Mouse (Mus musculus) heart, adult 18-20 months (tissue): ENCODE measurements around the gene Ccz1. TPM values are rescaled to one million over a fixed set of nuclear protein-coding genes. Genes with fewer than 3 reads are reported as not detected.

Experiments used
- DNase-seq, 2 experiments: peaks; one replicate each; pipeline ENCODE4 v3.0.0; 2021 to 2022; ENCODE audit warnings: mixed read lengths in 1 of 2
- total RNA-seq, 2 experiments: library from RNA; stranded (reverse); gene quantifications; 2 replicates each; pipeline ENCODE4 v1.2.3; 2021

Ccz1 gene
- total RNA-seq, 2 experiments from 2014 or later = 25.1 to 28.1 TPM

DNA sequence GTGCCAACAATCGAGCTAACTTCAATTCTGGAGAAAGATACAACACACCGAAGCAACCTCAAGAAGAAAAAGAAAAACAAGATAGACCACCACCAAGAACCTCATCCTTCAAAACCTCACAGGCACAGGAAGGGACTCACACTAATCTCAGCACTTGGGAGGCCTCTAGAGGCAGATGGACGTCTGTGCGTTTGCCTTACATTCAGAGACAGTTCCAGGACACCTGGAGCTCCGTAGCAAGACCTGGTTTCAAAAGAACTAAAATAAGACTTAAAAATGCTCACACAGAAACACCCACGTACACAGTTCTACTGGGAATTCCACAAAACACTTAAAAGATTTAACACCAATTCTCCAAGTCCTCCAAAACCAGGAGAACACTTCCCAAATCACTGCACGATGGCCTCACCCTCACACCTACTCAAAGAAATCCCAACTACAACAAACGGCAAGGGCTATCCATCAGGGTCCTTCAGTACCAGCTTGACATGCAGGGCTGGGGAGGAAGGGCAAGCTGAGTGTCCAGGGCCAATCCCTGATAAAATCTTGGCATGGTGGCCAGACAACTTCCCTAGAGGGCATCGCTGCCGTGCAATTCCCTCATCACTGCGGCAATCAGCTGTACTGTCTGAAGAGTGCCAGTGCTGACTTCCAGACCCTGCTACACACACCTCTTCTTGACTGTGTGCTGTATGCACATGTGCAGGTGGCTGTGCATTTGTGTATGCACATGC lies 19.9 kb downstream of the Ccz1 start:
- DNase-seq = no peak

DNA sequence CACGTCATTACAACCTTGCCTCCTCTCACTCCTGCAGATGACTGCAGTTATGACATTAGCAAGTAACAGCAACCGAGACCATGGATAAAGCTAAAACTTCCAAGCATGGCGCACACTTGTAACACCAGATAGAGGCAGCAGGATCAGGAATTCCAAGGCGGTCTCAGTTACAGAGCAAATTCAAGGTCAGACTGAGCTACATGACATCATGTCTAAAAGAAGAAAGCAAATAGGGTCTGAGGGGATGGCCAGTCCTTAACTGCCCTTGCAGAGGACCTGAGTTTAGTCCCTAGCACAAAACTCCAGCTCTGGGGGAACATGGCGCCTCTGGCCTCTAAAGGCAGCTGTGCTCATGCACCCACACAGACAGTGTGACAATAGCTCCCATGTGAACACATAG lies 20.8 kb downstream of the Ccz1 start:
- DNase-seq = no peak

DNA sequence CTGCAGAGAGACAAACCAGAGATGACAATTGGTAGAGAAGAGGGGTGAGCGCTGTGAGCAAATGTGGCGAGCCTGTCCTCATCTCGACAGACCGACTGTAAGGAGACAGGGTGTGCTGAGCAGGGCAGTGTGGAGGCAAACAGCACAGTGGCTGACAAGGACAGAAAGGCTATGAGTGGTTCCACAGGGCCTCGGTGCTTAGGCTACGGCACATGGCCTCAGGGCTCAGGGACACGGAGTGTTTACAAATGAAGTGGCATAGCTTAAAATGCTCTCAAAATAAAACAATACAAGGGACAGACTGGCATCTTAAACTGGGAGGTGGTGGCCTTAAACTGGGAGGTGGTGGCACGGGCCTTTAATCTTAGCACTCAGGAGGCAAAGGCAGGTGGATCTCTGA lies 21.4 kb downstream of the Ccz1 start:
- DNase-seq = no peak

DNA sequence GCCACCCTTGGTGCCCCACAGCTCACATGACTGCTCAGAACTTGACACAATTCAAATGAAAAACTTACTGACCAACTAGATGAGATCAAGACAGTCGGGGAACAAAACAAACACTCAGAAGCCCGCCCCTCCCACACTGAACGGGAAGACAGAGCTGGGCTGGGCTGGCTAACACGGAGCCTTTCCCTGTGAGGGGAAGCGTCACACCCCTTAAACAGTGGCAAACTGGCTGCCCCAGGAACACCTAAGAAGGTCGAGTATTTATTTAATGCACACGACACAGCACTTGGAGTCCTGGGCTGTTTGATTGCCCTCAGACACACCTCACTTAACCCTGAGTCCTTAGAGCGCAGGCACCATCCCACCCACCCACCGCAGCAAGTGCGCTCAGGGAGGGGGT lies 22.0 kb downstream of the Ccz1 start:
- no peak for DNase-seq

DNA sequence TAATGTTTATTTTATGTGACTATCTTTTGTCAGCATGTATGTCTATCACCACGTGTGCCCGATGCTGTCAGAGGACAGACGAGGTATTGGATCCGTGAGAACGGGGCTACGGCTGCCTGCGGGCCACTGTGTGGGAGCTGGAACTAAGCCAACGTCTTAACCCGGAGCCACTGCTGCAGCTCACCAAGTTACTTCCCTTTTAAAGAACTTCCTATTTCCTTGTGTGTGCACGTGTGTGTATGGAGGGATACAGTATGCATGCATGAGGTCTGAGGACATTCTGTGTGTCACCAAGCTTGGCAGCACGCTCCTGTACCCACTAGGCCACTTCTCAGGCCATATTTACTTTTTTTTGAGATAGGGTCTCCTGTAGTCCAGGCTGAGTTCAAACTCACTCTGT lies 24.6 kb downstream of the Ccz1 start:
- DNase-seq = peak in 1 of 2 experiments; percentile 14

DNA sequence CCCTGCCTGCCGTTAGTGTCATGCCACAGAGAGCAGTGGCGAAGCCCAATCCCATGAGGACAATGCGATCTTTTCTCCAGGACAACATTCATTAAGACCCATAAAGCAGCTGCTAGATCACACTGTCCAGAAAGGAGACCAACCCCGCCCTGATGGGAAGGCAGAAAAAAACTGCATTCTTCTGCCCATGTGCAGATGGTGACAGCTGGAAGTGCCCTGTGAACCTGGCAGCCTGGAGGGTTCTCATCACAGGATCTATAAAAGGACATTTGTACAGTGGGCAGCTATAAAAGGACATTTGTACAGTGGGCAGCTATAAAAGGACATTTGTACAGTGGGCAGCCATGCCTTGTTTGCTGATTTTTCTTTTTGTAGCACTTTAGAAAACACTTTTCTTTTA lies 25.6 kb downstream of the Ccz1 start:
- DNase-seq = no peak

DNA sequence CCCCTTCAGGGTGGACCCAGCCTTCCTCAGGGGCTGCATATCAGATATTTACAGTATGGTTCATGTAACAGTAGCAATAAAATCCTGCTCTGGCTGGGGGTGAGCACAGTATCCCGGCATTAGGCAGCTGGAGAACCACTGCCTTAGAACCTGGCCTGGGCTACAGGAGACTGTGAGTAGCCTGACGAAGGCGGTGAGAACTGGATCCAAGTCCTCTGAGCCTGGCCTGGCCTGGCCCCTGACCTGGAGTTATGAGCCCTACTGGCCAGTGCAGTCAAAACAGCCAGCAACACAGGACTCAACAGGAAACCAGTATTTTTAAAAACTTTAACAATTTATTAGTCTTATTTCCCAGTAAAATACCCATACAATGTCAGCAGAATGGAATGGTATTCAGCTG lies 27.1 kb downstream of the Ccz1 start:
- no peak for DNase-seq

DNA sequence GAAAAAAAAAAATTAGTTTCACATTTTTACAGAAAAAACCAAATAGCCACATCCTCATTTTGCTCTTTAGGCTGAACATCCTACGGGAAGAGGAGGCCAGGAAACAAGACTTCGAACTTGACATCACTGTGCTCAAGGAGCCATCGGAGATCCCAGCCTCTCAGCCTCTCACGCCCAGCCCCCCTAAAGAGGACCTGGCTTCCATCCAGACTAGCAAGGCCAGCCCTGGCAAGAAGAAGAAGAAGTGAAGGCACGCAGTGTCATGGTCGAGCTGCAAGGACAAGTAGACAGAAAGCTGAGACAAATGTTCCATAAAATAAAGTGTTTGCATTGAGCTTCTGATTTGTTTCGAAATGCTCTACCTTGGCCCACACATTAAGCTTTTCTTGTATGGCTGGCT lies 29.3 kb downstream of the Ccz1 start:
- no peak for DNase-seq

DNA sequence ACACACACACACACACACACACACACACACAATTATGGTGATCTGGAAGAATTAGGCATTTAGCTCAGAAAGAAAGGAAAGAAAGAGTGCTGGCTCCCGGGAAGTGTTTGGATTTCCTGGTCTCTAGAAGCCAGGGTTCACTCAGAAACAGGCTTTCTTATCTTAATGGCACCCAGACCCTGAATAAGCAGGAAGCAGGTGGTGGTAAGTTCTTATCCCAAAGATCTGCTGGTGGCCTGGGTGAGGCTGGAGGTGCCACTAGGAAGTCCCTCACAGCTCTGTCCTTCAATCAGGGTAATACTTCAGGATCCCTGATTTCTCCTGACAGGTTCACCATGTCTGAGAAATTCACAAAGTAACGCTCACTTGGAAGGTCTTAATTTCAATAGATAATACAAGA lies 32.3 kb downstream of the Ccz1 start:
- no peak for DNase-seq

DNA sequence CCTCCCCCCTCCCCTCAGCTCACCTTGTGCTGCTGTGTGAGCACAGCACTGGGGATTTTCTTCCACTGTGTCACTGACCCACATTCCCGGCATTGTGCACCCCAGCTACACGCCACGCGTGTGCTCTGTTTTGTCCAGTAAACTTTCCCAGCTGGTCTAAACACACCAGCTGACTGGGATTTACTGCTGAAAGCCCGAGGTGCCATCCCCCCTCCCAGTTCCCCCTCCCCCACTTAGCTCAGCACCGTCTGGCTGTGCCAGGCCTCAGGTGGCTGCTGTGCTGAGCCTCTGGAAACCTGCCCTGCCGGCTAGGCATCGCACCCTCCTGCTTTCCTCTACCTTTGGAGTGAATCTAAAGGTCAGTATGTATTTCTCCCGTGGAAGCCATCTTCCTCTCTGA lies 33.8 kb downstream of the Ccz1 start:
- no peak for DNase-seq

DNA sequence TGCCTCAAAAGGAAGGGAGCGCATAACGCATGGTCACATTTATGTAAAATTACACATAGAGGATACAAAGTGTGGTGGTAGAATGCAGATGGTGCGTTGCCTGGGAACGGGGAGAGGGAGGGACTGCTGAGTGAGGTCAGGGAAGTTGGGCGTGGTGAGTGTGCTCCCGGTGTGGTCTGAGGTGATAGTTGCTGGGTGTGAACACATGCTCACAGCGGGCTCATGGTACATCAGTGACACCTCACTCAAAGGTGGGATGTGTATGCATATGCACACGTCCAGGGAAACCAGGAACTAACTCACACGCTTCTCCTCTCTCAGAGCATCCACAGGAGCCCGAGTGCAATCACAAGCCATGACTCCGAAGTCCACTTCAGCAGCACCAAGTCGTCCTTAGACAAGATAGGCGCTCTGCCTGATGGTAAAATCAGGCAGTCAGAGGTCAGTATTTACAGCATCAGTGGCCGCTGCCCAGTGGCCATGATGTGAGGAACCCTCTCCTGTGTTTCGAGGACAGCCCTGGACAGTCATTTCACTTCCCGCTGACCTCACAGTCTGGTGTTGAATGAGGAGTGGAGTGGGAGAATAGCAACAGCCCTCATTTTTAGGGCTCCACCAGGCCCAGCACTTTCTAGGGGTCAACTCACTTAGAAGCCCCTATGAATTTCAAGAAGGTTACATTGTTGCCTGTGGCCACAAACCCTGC lies 37.8 kb downstream of the Ccz1 start:
- DNase-seq = no peak

DNA sequence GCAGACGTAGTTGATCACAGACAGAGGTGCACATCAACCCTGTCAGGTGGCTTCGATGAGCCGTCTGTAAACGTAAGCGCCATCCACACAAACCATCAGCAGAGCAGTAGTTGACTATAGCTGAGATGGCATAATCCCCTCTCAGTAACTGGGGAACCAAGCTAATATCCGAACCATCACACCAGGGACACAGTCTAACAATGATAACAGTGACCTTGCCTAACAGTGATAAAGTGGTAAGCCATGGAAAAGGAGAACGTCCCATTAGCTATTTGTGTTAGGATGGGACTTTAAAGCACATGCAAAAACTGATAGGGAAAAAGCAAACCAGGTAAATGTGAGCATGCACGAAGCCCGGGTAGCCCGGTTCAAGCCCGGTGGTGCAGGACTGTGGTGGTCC lies 38.4 kb downstream of the Ccz1 start:
- no peak for DNase-seq

DNA sequence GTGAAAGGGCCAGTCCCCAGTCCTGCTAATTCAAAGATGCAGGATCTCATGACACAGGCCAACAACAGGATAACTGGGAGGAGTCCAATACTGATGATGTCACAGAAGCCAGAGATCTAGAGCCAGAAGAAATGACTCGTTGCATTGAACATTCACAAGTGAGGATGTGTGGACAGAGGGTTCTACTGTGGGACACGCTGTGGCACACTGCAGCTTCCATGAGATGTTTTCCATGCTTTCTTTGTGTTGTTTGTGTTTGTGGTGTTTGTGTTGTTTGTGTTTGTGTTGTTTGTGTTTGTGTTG lies 39.1 kb downstream of the Ccz1 start:
- DNase-seq = no peak

DNA sequence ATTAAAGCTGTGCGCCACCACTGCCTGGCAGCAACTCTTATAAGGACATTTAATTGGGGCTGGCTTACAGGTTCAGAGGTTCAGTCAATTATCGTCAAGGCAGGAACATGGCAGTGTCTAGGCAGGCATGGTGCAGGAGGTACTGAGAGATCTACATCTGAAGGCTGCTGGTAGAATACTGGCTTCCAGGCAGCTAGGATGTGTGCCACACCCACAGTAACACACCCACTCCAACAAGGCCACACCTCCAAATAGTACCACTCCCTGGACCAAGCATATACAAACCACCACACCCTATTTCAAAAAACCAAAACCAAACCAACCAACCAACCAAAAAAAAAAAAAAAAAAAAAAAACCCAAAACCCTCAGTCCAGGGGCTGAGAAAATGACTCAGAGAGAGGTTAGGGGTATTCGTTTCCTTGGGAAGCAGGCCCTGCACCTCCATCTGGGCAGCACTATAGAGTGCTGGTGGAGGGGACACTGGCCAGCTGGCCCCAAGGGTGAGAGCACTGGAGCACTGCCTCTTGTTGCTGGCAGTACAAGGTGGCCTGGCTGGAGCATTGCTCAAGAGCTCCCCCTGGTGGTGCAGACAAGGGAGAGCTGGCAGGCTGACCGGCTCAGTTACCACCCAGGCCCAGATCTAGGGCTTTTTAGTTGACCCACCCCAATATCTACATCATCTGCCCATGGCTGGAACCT lies 39.6 kb downstream of the Ccz1 start:
- DNase-seq = peak; percentile 61 to 66

DNA sequence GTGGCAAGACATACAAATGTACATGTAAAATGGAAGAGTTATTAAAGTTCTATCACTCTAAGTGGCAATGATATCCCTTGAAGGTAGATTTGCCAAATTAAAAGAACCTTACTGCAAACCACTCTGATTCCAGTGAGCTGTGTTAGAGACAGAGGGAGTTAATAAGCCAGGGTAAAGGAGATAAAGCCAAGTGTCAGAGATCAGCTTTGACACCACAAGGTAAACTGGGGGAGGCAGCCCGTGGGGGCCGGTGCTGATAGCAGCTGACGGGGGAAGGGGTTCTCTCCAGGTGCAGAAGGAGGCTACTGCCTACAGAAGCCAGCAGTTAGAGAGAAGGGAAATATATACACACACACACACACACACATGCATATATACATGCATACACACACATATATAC lies 42.0 kb downstream of the Ccz1 start:
- no peak for DNase-seq

DNA sequence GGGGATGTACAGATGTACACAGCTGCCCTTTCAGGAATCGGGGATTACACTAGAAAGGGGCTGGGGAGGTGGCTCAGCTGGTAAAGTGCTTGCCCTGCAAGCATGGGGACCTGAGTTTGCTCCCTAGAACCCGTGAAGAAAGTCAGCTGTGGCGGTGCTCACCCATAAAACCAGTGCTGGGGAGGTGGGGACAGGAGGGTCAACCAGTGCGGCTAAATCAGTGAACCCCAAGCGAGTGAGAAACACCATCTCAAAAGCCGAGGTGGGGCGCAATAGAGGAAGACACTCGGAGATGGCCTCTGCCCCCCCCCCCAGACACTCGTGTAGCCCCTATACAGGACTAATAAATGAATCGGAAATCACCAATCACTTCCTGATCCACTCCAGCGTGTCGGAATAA lies 48.0 kb downstream of the Ccz1 start:
- no peak for DNase-seq

DNA sequence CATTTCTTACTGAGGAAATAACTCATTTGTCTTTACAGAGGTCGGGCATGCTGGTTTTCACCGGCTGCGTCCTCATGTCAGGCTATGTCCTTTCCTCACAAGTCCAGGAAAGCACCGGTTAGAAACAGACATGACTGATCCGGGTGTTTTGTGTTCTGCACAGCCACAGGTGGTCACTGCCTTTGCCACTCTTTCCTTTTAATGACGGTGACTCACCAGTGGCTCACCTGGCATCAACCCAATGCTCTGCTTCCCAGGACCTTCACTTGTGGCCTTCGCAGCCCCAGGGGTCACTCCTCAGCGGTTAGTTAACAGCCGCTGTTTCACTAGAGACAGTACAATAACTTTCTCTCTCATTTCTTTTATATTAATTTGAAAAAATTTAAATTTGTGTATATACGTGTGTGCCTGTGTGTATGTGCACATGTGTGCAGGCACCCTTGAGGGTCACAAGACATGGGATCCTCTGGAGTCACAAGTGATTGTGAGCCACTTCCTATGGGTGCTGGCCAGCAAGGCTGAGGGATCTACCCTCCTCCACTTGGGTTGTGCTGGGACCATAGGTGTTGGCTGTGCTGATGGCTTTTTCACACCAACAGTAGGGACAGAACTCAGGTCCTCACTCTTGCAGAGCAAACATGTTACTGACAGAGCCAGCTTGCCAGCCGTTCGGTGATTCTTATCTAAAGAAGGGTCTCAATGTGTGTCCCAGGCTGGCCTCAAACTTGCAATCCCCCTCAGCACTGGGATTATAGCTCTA lies 48.9 kb downstream of the Ccz1 start:
- DNase-seq = no peak

DNA sequence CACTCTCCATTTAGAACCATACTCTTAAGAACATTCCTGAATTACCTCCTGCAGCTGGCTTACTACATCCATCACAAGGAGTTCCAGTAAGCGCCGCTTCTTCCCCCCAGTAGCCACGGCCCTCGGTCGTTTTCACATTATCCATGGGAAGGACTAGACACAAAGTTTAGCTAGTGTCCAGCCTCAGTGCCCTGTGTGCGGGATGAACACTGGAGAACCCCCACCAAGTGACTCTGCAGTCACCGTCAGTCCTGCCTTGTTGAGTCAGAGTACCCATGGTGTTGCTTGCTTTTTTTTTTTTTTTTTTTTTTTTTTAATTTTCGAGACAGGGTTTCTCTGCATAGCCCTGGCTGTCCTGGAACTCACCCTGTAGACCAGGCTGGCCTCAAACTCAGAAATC lies 53.5 kb downstream of the Ccz1 start:
- DNase-seq = no peak

DNA sequence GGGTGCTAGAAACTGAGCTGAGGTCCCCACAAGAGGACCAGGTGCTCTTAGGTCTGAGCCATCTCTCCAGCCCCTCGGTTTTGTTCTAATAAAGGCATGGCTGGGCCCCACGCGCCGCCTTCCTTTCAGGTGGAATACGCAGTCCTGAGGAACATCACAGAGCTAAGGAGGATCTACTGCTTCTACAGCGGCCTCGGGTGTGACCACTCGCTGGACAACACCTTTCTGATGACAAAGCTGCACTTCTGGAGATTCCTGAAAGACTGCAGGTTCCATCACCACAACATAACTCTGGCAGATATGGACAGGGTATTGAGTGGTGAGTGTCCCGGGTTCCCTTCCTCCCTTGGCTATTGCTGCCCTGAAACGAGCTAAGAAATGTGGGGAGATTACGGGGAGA lies 55.1 kb downstream of the Ccz1 start:
- no peak for DNase-seq

DNA sequence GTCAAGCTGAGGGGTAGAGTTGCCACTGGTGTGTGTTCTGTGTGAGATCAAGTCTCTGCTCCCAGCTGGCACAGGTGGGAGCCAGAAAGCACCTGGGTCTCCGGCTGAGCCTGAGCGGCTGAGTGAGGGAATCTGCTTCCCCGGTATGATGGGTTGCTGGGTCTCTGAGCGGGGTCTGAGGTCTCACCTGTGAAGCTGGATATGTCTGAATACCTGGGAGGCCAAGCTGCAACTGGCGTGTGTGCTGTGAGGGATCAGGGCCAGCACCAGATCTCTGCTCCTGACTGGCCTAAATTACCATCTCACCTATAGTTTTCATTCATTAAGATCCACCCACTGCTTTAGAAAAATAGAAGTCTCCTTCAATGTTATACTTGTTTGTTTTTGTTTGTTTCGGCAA lies 57.6 kb downstream of the Ccz1 start:
- DNase-seq = no peak

DNA sequence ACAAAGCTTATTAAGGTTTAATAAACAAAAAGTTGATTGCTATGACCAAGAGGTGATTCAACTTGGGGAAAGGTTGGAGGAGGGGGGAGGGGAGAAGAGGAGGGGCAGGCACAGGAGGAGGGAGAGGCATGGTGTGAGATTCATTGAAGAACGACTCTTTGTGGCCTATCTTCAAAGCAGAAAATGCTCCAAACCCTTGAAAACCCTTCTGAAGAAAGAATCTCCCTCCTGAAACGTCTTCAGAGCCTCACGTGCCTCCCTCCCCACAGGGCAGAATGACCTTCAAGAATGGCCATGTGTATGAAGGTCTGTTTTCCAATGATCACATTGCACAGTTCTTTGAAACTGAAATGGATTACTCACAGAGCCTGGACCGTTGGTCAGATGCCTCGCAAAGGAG lies 64.7 kb downstream of the Ccz1 start:
- no peak for DNase-seq

DNA sequence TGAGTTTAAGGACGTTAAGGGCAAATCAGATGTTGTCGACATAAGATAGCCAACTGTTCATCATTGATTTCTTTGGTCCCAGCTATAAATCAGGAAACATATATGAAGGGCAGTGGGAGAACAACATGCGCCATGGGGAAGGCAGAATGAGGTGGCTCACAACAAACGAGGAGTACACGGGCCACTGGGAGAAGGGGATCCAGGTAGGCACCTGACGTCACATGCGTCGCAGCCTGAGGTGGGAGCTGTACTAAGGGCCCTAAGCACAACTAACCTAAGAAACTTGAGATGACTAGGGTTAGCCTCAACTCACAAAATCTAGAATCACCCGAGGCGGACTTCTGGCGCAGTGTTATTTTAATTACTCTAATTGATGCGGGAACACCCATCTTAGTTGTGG lies 66.3 kb downstream of the Ccz1 start:
- no peak for DNase-seq
